Mouse (Mus musculus) MEL (cell line): Measurements from ENCODE around the gene Klf14. TPM values are rescaled to one million over a fixed set of nuclear protein-coding genes. Genes with fewer than 3 reads are reported as not detected.

Source experiments
- DNase-seq: peaks from one replicate; pipeline ENCODE4 v3.0.0; 2011; ENCODE audit warnings: low read depth, low spot score
- H3K27ac ChIP-seq: 2 replicates; pipeline ENCODE4 v1.5.1; 2012; ENCODE audit warnings: low read depth, mild to moderate bottlenecking, control low read depth, low read length, moderate library complexity; ENCODE audit not compliant: control insufficient read depth
- H3K27me3 ChIP-seq, 2 experiments: fragments of 150-350 bp in 1 of 2; sonication (generic) in 1 of 2; 2 replicates each; pipeline ENCODE4 v1.6.1; 2012; ENCODE audit warnings: low read length in 2 of 2, mild to moderate bottlenecking in 2 of 2, improper control_type of control experiment in 1 of 2, moderate library complexity in 1 of 2; ENCODE audit not compliant: insufficient read depth in 2 of 2, control insufficient read depth in 1 of 2
- H3K36me3 ChIP-seq, 2 experiments: 2 replicates each; pipeline ENCODE4 v1.6.1; 2012 to 2014; ENCODE audit warnings: low read length in 2 of 2, improper control_type of control experiment in 1 of 2, inconsistent platforms in 1 of 2, mild to moderate bottlenecking in 1 of 2; ENCODE audit not compliant: insufficient read depth in 2 of 2, control insufficient read depth in 1 of 2
- H3K4me1 ChIP-seq, 2 experiments: fragments of 150-350 bp in 1 of 2; sonication (generic) in 1 of 2; 2 replicates each; pipeline ENCODE4 v1.6.1; 2012; ENCODE audit warnings: low read length in 2 of 2, improper control_type of control experiment in 1 of 2, mild to moderate bottlenecking in 1 of 2; ENCODE audit not compliant: insufficient read depth in 2 of 2, control insufficient read depth in 1 of 2
- H3K4me3 ChIP-seq, 2 experiments: fragments of 150-350 bp in 1 of 2; sonication (generic) in 1 of 2; 2 replicates each; pipeline ENCODE4 v1.5.1; 2012; ENCODE audit warnings: low read depth in 2 of 2, low read length in 2 of 2, mild to moderate bottlenecking in 2 of 2, moderate library complexity in 2 of 2, control low read depth in 1 of 2, improper control_type of control experiment in 1 of 2; ENCODE audit not compliant: control insufficient read depth in 1 of 2, insufficient read depth in 1 of 2
- H3K79me2 ChIP-seq: 2 replicates; pipeline ENCODE4 v1.6.1; 2012; ENCODE audit warnings: mild to moderate bottlenecking, low read length, moderate library complexity; ENCODE audit not compliant: control insufficient read depth, poor library complexity, insufficient read depth
- H3K9ac ChIP-seq: 2 replicates; pipeline ENCODE4 v1.6.1; 2012; ENCODE audit warnings: low read depth, mild to moderate bottlenecking, control low read depth, low read length, moderate library complexity; ENCODE audit not compliant: control insufficient read depth, poor library complexity, severe bottlenecking
- H3K9me3 ChIP-seq: fragments of 150-350 bp; sonication (generic); replicated peaks from 2 replicates; pipeline ENCODE4 v1.6.1; 2012; ENCODE audit warnings: mild to moderate bottlenecking, low read length, improper control_type of control experiment, moderate library complexity; ENCODE audit not compliant: insufficient read depth
- CHD1 ChIP-seq: IDR thresholded peaks from 2 replicates; pipeline ENCODE4 v1.6.1; 2012; ENCODE audit warnings: low read depth, mild to moderate bottlenecking, inconsistent platforms, low read length, improper control_type of control experiment
- CTCF ChIP-seq, 3 experiments: IDR thresholded peaks in 2 of 3; conservative IDR thresholded peaks in 1 of 3; 2 replicates each; pipeline ENCODE4 v1.5.1; 2011 to 2012; ENCODE audit warnings: low read length in 3 of 3, low read depth in 2 of 3, mild to moderate bottlenecking in 2 of 3, improper control_type of control experiment in 1 of 3, inconsistent platforms in 1 of 3, mixed read lengths in 1 of 3, moderate library complexity in 1 of 3; ENCODE audit not compliant: control insufficient read depth in 1 of 3, insufficient read depth in 1 of 3, poor library complexity in 1 of 3, severe bottlenecking in 1 of 3
- EP300 ChIP-seq, 2 experiments: IDR thresholded peaks; 2 replicates each; pipeline ENCODE4 v1.6.1; 2011; ENCODE audit warnings: improper control_type of control experiment in 2 of 2, low read length in 2 of 2, low read depth in 1 of 2, mild to moderate bottlenecking in 1 of 2
- HCFC1 ChIP-seq: IDR thresholded peaks from 2 replicates; pipeline ENCODE4 v1.6.1; 2012; ENCODE audit warnings: low read depth, mild to moderate bottlenecking, inconsistent platforms, low read length, improper control_type of control experiment, moderate library complexity
- JUND ChIP-seq: IDR thresholded peaks from 2 replicates; pipeline ENCODE4 v1.6.1; 2011; ENCODE audit warnings: low read depth, mild to moderate bottlenecking, improper control_type of control experiment, low read length
- NELFE ChIP-seq: IDR thresholded peaks from 2 replicates; pipeline ENCODE4 v1.6.1; 2011; ENCODE audit warnings: low read depth, low read length, improper control_type of control experiment
- POLR2AphosphoS5 ChIP-seq: IDR thresholded peaks from 2 replicates; pipeline ENCODE4 v1.6.1; 2012; ENCODE audit warnings: low read depth, borderline replicate concordance, mild to moderate bottlenecking, inconsistent platforms, low read length, moderate library complexity, mixed read lengths
- TAL1 ChIP-seq: IDR thresholded peaks from 2 replicates; pipeline ENCODE4 v1.6.1; 2012; ENCODE audit warnings: mild to moderate bottlenecking, inconsistent platforms, low read length, moderate library complexity, mixed read lengths
- TCF12 ChIP-seq: IDR thresholded peaks from 2 replicates; pipeline ENCODE4 v1.6.1; 2014; ENCODE audit warnings: low read depth, mild to moderate bottlenecking, inconsistent platforms, low read length, improper control_type of control experiment, moderate library complexity
- USF1 ChIP-seq: IDR thresholded peaks from 2 replicates; pipeline ENCODE4 v1.6.1; 2014; ENCODE audit warnings: low read depth, mild to moderate bottlenecking, inconsistent platforms, low read length, improper control_type of control experiment, moderate library complexity
- USF2 ChIP-seq, 2 experiments: IDR thresholded peaks; 2 replicates each; pipeline ENCODE4 v1.6.1; 2011 to 2012; ENCODE audit warnings: improper control_type of control experiment in 2 of 2, low read length in 2 of 2, borderline replicate concordance in 1 of 2, inconsistent platforms in 1 of 2, low read depth in 1 of 2, mild to moderate bottlenecking in 1 of 2; ENCODE audit not compliant: insufficient read depth in 1 of 2
- ZC3H11A ChIP-seq: IDR thresholded peaks from 2 replicates; pipeline ENCODE4 v1.6.1; 2012; ENCODE audit warnings: low read depth, mild to moderate bottlenecking, inconsistent platforms, low read length, improper control_type of control experiment
- ZKSCAN1 ChIP-seq: IDR thresholded peaks from 2 replicates; pipeline ENCODE4 v1.6.1; 2012; ENCODE audit warnings: low read depth, mild to moderate bottlenecking, inconsistent platforms, low read length, improper control_type of control experiment, moderate library complexity
- ZNF384 ChIP-seq: IDR thresholded peaks from 2 replicates; pipeline ENCODE4 v1.6.1; 2012; ENCODE audit warnings: low read depth, mild to moderate bottlenecking, inconsistent platforms, low read length, improper control_type of control experiment
- polyA plus RNA-seq, 2 experiments: library from polyadenylated mRNA; stranded (reverse) in 1 of 2; unstranded in 1 of 2; fragments of >175 nt in 1 of 2; fragments of >200 nt in 1 of 2; gene quantifications; 2 replicates each; pipeline versions ENCODE4 v1.2.1 to v1.2.4; 2012; ENCODE audit warnings: low replicate concordance in 2 of 2, low read depth in 1 of 2; ENCODE audit not compliant: insufficient read length in 2 of 2, insufficient read depth in 1 of 2, missing spikeins in 1 of 2
- total RNA-seq: library from RNA; depleted of rRNA; stranded (reverse); fragments of 300-350 nt; gene quantifications from 2 replicates; pipeline ENCODE4 v1.2.3, GENCODE M21; 2012

Gene Klf14
- total and polyA plus RNA-seq, 3 experiments, result not detected

GRCm38 (mm10) chr6:30920834-30921675 lies 37.8 kb downstream of the Klf14 start:
- no peaks in the 10 kb centered on the region for H3K4me1 ChIP-seq
- H3K79me2 ChIP-seq, result no peaks in the 10 kb centered on the region
- no peak overlapping the region for H3K4me3 ChIP-seq
- DNase-seq, result no peak
- H3K27ac ChIP-seq, result no peak overlapping the region
- no peaks in the 10 kb centered on the region for H3K36me3 ChIP-seq
- no peaks in the 10 kb centered on the region for H3K9me3 ChIP-seq
- no peak overlapping the region for H3K9ac ChIP-seq
- peaks cover 1 to 4% of the 10 kb centered on the region in 2 experiments; a peak in 2 of 4 replicates for H3K27me3 ChIP-seq
- TF ChIP-seq HCFC1 (no peak), ZNF384 (no peak)

- TF ChIP-seq TCF12 (no peak), USF2 (IDR thresholded peaks at IDR 0.05; ENCODE audit: borderline replicate concordance in 1 of 2, insufficient read depth in 1 of 2, low read depth in 1 of 2, low read length in 2 of 2) (no peak), NELFE (no peak), ZC3H11A (no peak), POLR2AphosphoS5 (no peak), USF1 (no peak), TAL1 (no peak), ZKSCAN1 (no peak), CHD1 (no peak), CTCF (IDR thresholded peaks at IDR 0.05 in 2 of 3, conservative IDR thresholded peaks at IDR 0.05 in 1 of 3; ENCODE audit: control insufficient read depth in 1 of 3, insufficient read depth in 1 of 3, low read depth in 2 of 3, low read length in 3 of 3, poor library complexity in 1 of 3, severe bottlenecking in 1 of 3) (no peak)
- H3K27ac ChIP-seq, result no peak within 1 kb of the TSS
- H3K9ac ChIP-seq, result no peak within 1 kb of the TSS
- no peaks in the 10 kb centered on the region for H3K79me2 ChIP-seq
- no peaks in the 10 kb centered on the region for H3K9me3 ChIP-seq
- H3K27me3 ChIP-seq, result peaks cover 3 to 6% of the 10 kb centered on the region in 2 experiments; a peak in 2 of 4 replicates
- H3K36me3 ChIP-seq, result no peaks in the 10 kb centered on the region
- DNase-seq, result no peak
- no peak within 1 kb of the TSS for H3K4me3 ChIP-seq
- no peaks in the 10 kb centered on the region for H3K4me1 ChIP-seq
These were observed 43.4 kb downstream of the Klf14 start, which contains the start of gene Tsga13 for GRCm38 (mm10) chr6:30915473-30915872. Tsga13 (minus strand) TSS chr6:30915573.

GRCm38 (mm10) chr6:30907970-30908369 lies 50.9 kb downstream of the Klf14 start:
- H3K4me3 ChIP-seq, result no peak overlapping the region
- no peaks in the 10 kb centered on the region for H3K9me3 ChIP-seq
- peaks cover 0 to 3% of the 10 kb centered on the region in 2 experiments; a peak in 1 of 4 replicates for H3K27me3 ChIP-seq
- no peaks in the 10 kb centered on the region for H3K36me3 ChIP-seq
- TF ChIP-seq JUND, result no peak
- no peak for TF ChIP-seq CHD1
- TF ChIP-seq NELFE, result no peak
- no peak for TF ChIP-seq EP300 (IDR thresholded peaks at IDR 0.05; ENCODE audit: low read depth in 1 of 2, low read length in 2 of 2)
- no peaks in the 10 kb centered on the region; a peak in 1 of 4 replicates for H3K4me1 ChIP-seq
- no peak overlapping the region for H3K9ac ChIP-seq
- H3K27ac ChIP-seq, result no peak overlapping the region
- H3K79me2 ChIP-seq, result no peaks in the 10 kb centered on the region
- DNase-seq, result no peak
